Mouse (Mus musculus) hindbrain, embryonic 16.5 days (tissue): ENCODE measurements at regions not wholly inside any gene's neighbourhood (a gene's known extent, or its start where the extent isn't known, plus 50 kb on each side); places are given as distances from the start of the nearest gene placed in this dataset.

Experiments
- ATAC-seq: fragments of 200-750 bp; cut with Nextera tagmentation; 2 replicates; pipeline ENCODE4 v1.8.0; 2017; ENCODE audit warnings: moderate TSS enrichment, moderate library complexity
- H3K27ac ChIP-seq: fragments of 300-500 bp; sonication (generic); 2 replicates; pipeline ENCODE4 v1.5.1; 2014; ENCODE audit warnings: low read depth, mild to moderate bottlenecking, control low read depth, low read length, moderate library complexity
- H3K27me3 ChIP-seq: fragments of 300-500 bp; sonication (generic); replicated peaks from 2 replicates; pipeline ENCODE4 v1.6.1; 2014; ENCODE audit warnings: low read length; ENCODE audit not compliant: control insufficient read depth, insufficient read depth
- H3K36me3 ChIP-seq: fragments of 300-500 bp; sonication (generic); 2 replicates; pipeline ENCODE4 v1.6.1; 2014; ENCODE audit warnings: mild to moderate bottlenecking, low read length, moderate library complexity, mixed read lengths; ENCODE audit not compliant: control insufficient read depth, insufficient read depth
- H3K4me1 ChIP-seq: fragments of 300-500 bp; sonication (generic); 2 replicates; pipeline ENCODE4 v1.6.1; 2014; ENCODE audit warnings: low read depth, low read length; ENCODE audit not compliant: control insufficient read depth, insufficient read depth
- H3K4me2 ChIP-seq: fragments of 300-500 bp; sonication (generic); 2 replicates; pipeline ENCODE4 v1.6.1; 2014; ENCODE audit warnings: mild to moderate bottlenecking, low read length, control low read depth, moderate library complexity
- H3K4me3 ChIP-seq: fragments of 300-500 bp; sonication (generic); 2 replicates; pipeline ENCODE4 v1.5.1; 2014; ENCODE audit warnings: mild to moderate bottlenecking, low read length, control low read depth, moderate library complexity
- H3K9ac ChIP-seq: fragments of 300-500 bp; sonication (generic); 2 replicates; pipeline ENCODE4 v1.6.1; 2014; ENCODE audit warnings: low read depth, mild to moderate bottlenecking, control low read depth, low read length, moderate library complexity
- H3K9me3 ChIP-seq: fragments of 300-500 bp; sonication (generic); 2 replicates; pipeline ENCODE4 v1.6.1; 2014; ENCODE audit warnings: mild to moderate bottlenecking, low read length, moderate library complexity; ENCODE audit not compliant: control insufficient read depth
- WGBS: fragments of 180-500 bp; shearing (Covaris S2); extraction: QIAGEN DNeasy Blood & Tissue Kit; methylation state at CpG from one replicate; pipeline ENCODE4 v1.1.7; 2014; 5-methylcytosine and 5-hydroxymethylcytosine counted together

DNA sequence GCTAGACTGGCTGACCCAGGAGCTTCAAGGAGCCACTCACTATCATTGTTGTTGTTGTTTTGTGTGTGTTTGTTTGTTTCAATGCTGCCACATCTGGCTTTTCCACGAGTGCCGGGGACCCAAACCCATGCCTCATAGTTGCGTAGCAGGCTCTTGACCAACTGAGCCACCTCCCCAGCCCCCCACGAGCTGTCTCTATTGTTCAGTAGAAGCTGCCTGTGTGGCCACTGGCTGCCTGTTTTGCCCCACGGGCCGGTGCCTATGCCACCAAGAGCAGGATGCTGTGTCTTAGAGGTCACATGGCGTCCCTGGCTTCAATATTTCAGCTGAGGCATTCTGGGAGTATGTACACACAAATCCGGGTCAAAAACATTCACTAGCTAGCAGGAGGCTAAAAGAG, 75.4 kb upstream of the Maml3 start:
- no peaks in the 10 kb centered on the region for H3K9me3 ChIP-seq
- peak overlapping the region; percentile 26; the same call in 1 of the 2 replicates for H3K4me2 ChIP-seq
- peaks cover 26% of the 10 kb centered on the region for H3K4me1 ChIP-seq
- H3K9ac ChIP-seq = no peak overlapping the region
- no peak overlapping the region for H3K4me3 ChIP-seq
- H3K36me3 ChIP-seq = no peaks in the 10 kb centered on the region
- no peaks in the 10 kb centered on the region for H3K27me3 ChIP-seq
- no peak for ATAC-seq
- 14% methylated on average over 8 of the region's 8 CpGs for WGBS
- peak overlapping the region; percentile 86 for H3K27ac ChIP-seq

DNA sequence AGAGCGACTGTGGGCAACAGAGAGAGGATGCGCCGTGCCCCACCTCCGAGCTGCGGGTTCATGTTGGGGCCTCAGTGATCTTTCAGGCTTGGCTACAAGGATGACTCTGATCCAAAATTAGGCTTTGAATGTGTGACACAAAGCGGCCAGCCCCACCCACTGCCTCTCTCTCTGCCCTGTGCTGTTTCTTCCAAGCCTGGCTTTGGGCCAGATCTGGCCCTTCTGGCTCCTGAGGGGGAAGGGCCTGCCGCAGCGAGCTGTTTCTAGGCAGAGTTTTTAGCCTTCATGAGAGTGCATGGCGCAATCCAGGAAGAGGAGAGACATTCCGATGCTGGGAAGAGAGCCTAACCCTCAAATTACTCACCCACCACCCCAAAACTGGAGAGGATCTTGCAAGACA, 75.9 kb upstream of the Maml3 start:
- Histone ChIP-seq H3K9me3 (no peaks in the 10 kb centered on the region), H3K9ac (no peak overlapping the region)

DNA sequence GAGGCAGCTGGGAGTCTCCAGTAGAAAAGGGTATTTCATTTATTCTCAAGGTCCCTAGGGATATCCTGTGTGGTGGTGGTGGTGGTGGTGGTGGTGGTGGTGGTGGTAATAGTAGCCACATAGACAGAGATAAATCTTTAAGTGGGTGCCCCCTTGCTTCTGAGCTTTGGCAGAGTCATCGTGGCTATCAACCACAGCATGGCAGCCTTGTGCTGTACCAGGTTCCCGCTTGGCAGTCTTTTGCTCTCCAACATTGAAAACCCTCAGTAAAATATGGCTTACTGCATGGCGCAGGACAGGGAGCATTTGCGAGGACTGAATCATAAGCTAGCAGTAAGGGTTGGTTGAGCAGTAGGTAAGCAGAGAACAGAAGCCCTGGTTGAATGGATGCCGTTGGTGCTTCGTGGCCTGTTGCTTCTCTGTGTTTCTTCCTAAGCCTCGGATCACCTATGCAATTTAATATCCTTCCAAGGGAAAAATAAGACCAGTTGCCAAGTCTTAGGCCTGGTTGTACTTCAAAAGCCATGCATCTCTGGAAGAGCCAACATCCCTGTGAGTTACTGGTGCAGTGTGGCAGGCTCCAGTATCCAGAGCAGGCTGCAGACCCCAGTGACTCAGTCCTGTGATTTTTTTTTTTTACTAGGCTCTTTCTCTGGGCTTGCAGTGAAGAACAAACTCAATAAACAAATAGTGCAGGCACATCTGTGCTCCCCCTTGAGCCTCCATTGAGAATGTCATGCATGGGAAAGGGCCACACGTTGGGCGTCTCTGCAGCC, 76.6 kb upstream of the Maml3 start:
- no peaks in the 10 kb centered on the region for H3K9me3 ChIP-seq
- ATAC-seq = no peak
- H3K27ac ChIP-seq = no peak overlapping the region
- no peak overlapping the region for H3K4me3 ChIP-seq
- no peaks in the 10 kb centered on the region for H3K36me3 ChIP-seq
- no peak overlapping the region for H3K9ac ChIP-seq
- WGBS = 87% methylated on average over 9 of the region's 9 CpGs
- H3K27me3 ChIP-seq = no peaks in the 10 kb centered on the region
- H3K4me2 ChIP-seq = no peak overlapping the region
- peaks cover 26% of the 10 kb centered on the region for H3K4me1 ChIP-seq

More for the DNA sequence above, 75.9 kb upstream of the Maml3 start:
- 17% methylated on average over 10 of the region's 10 CpGs for WGBS
- Histone ChIP-seq H3K36me3 (no peaks in the 10 kb centered on the region), H3K27me3 (no peaks in the 10 kb centered on the region), H3K4me1 (peaks cover 26% of the 10 kb centered on the region), H3K4me3 (no peak overlapping the region), H3K4me2 (peak overlapping the region; percentile 26), H3K27ac (peak overlapping the region; percentile 86)
- ATAC-seq = peak; percentile 66

DNA sequence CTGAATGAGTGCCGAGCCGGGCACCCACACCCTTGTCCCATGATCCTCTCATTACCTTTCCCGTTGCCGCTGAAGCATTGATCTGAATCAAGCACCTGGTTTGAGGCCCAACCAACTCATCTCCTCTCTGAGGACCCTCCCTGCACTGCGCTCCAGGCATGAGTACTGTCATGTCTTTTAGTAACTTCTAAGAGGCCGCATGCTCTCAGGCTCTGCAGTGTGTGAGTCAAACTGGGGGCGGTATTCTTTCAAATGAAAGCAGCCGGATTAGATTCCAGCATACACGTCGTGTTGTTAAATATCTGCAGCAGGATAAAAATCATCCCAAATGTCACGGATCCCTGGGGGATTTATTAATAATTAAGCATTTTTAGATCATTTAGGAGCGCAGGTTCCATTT, 79.4 kb upstream of the Maml3 start:
- Histone ChIP-seq H3K9ac (no peak overlapping the region), H3K27ac (no peak overlapping the region), H3K9me3 (no peaks in the 10 kb centered on the region)

DNA sequence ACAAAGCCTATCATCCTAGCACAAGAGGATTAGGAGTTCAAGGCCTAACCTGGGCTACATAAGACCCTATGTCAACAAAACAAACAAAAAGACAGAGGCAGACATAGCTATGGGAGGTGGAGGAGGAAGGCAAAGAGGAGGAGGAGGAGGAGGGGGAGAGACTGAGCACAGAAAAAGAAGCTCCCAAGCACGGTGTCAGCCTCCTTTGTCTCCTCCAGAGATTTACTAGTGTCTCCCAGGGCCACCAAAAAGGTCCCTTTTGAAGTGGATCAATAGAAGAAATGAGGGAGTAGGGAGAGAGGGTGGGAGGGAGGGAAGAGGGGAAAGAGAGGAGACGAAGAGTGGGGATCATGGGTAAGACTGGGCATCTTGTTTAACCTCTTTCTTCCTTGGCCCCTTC, 80.5 kb upstream of the Maml3 start:
- H3K36me3 ChIP-seq = no peaks in the 10 kb centered on the region
- peaks cover 9% of the 10 kb centered on the region for H3K4me1 ChIP-seq

More for the DNA sequence above, 79.4 kb upstream of the Maml3 start:
- Histone ChIP-seq H3K4me2 (no peak overlapping the region), H3K27me3 (no peaks in the 10 kb centered on the region), H3K36me3 (no peaks in the 10 kb centered on the region), H3K4me1 (peaks cover 20% of the 10 kb centered on the region), H3K4me3 (no peak overlapping the region)
- 77% methylated on average over 12 of the region's 12 CpGs for WGBS
- ATAC-seq = no peak

DNA sequence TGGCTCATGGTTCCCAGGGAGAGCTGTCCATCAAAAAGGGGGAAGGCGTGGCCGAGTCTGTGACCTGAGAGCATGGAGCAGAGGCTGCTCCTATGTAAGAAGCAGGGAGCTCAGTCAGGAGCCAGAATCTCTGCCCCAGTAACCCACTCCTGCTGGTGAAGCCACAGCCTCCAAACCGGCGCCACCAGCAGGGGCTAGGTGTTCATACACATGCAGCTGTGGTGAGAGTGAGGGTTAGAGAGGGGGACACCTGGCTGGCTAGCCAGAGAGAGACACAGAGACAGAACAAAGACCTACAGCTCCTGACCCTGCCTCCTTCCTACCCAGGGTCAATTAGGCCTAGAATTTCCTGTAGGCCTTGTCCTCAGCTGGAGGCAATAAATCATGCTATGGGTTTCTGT, 80.7 kb upstream of the Foxo1 start:
- H3K9me3 ChIP-seq = no peaks in the 10 kb centered on the region
- WGBS = 29% methylated on average over 4 of the region's 4 CpGs
- H3K36me3 ChIP-seq = no peaks in the 10 kb centered on the region
- ATAC-seq = no peak
- no peak overlapping the region for H3K4me2 ChIP-seq
- H3K27me3 ChIP-seq = no peaks in the 10 kb centered on the region
- no peaks in the 10 kb centered on the region for H3K4me1 ChIP-seq
- no peak overlapping the region for H3K9ac ChIP-seq
- H3K4me3 ChIP-seq = no peak overlapping the region
- H3K27ac ChIP-seq = no peak overlapping the region

More for the DNA sequence above, 80.5 kb upstream of the Maml3 start:
- H3K9ac ChIP-seq = no peak overlapping the region
- H3K27me3 ChIP-seq = no peaks in the 10 kb centered on the region
- WGBS = 32% methylated on average over 2 of the region's 2 CpGs
- no peak overlapping the region for H3K27ac ChIP-seq
- H3K4me2 ChIP-seq = no peak overlapping the region
- no peak for ATAC-seq
- no peak overlapping the region for H3K4me3 ChIP-seq
- H3K9me3 ChIP-seq = no peaks in the 10 kb centered on the region

DNA sequence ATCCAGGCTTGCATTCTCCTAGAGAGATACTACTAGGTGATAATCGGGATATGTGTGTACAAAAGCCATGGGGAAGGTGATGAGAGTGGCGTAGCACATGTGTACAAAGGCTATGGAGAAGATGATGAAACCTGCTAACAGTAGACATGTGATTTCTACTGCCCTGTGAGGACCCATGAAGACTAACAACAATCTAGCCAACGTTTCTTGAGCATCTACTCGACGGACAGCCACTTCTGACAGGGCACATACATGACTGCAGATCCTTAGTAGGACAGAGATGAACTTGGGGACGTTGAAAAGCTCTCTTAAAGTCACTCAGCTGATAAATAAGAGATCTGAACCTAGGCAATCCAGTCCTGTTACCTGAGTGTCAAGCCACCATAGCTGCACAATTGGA, 79.8 kb upstream of the Foxo1 start:
- Histone ChIP-seq H3K9me3 (no peaks in the 10 kb centered on the region), H3K4me1 (no peaks in the 10 kb centered on the region), H3K4me3 (no peak overlapping the region), H3K4me2 (no peak overlapping the region), H3K27me3 (no peaks in the 10 kb centered on the region), H3K27ac (no peak overlapping the region), H3K9ac (no peak overlapping the region), H3K36me3 (no peaks in the 10 kb centered on the region)
- 88% methylated on average over 6 of the region's 6 CpGs for WGBS
- ATAC-seq = no peak

DNA sequence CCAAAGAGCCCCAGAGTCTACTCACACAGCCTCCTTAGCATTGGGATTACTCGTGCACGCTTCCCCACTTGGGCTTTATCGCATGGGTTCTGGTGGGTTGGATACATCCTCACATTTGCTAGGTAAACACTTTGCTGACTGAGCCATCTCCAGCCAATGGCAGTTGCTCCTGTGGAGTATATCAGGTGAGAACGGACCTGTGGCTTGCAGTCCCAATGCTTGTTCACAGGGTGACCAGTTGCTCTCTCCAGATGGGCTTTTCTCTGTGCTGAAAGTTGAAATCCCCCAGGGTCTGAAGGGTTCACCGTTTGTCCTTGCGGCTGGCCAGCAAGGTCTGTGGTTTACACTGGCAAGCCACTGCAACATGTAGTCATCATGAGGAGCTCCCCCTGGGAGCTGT, 79.1 kb upstream of the Foxo1 start:
- ATAC-seq = no peak
- Histone ChIP-seq H3K4me3 (no peak overlapping the region), H3K9ac (no peak overlapping the region), H3K9me3 (no peaks in the 10 kb centered on the region), H3K27me3 (no peaks in the 10 kb centered on the region), H3K27ac (no peak overlapping the region), H3K36me3 (no peaks in the 10 kb centered on the region), H3K4me2 (no peak overlapping the region), H3K4me1 (no peaks in the 10 kb centered on the region)
- WGBS = 90% methylated on average over 6 of the region's 6 CpGs

DNA sequence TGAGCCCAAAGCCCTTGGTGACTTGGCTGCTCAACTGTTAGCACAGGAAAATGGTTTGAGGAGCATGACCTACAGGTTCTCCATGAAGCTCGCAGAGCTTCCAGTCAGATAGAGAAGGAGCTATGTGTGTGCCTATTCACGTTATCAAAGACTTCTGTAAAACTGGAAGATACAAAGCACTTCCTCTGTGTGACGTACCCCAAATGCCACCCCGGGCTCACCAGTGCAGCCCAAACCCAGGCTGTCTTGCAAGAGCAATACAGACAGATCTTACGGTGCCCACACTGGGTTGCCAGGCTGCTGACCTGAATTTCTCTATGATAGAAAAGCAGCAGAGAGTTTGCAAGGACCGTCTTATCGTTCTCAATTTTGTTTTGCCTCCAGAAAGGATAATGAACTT, 78.1 kb upstream of the Foxo1 start:
- no peak for ATAC-seq
- Histone ChIP-seq H3K27me3 (no peaks in the 10 kb centered on the region), H3K4me2 (no peak overlapping the region), H3K36me3 (no peaks in the 10 kb centered on the region), H3K4me3 (no peak overlapping the region), H3K9ac (no peak overlapping the region), H3K4me1 (no peaks in the 10 kb centered on the region), H3K27ac (no peak overlapping the region), H3K9me3 (no peaks in the 10 kb centered on the region)
- 92% methylated on average over 7 of the region's 7 CpGs for WGBS
